Mouse (Mus musculus): ENCODE results near the gene Klhl33.

GRCm38 (mm10) chr14:50929951-50930350 lies 32.6 kb upstream of the Klhl33 start:
- TF ChIP-seq TAL1 (IDR thresholded peaks at IDR 0.05; ENCODE audit: low read length), result no peak
- TF ChIP-seq GATA1 (IDR thresholded peaks at IDR 0.05; ENCODE audit: low read length), result no peak

Measured in erythroblast, embryonic 14.5 days (primary cell).